Mouse (Mus musculus) MEL (cell line): ENCODE results near the gene Spint2. TPM values are rescaled to one million over a fixed set of nuclear protein-coding genes. Genes with fewer than 3 reads are reported as not detected.
A peak's percentile ranks its signal among the peaks of the same experiment; 100 is the strongest.

Source experiments
- DNase-seq: peaks from one replicate; pipeline ENCODE4 v3.0.0; 2011; ENCODE audit warnings: low read depth, low spot score
- H3K27ac ChIP-seq: 2 replicates; pipeline ENCODE4 v1.5.1; 2012; ENCODE audit warnings: low read depth, mild to moderate bottlenecking, control low read depth, low read length, moderate library complexity; ENCODE audit not compliant: control insufficient read depth
- H3K27me3 ChIP-seq, 2 experiments: fragments of 150-350 bp in 1 of 2; sonication (generic) in 1 of 2; 2 replicates each; pipeline ENCODE4 v1.6.1; 2012; ENCODE audit warnings: low read length in 2 of 2, mild to moderate bottlenecking in 2 of 2, improper control_type of control experiment in 1 of 2, moderate library complexity in 1 of 2; ENCODE audit not compliant: insufficient read depth in 2 of 2, control insufficient read depth in 1 of 2
- H3K36me3 ChIP-seq, 2 experiments: 2 replicates each; pipeline ENCODE4 v1.6.1; 2012 to 2014; ENCODE audit warnings: low read length in 2 of 2, improper control_type of control experiment in 1 of 2, inconsistent platforms in 1 of 2, mild to moderate bottlenecking in 1 of 2; ENCODE audit not compliant: insufficient read depth in 2 of 2, control insufficient read depth in 1 of 2
- H3K4me1 ChIP-seq, 2 experiments: fragments of 150-350 bp in 1 of 2; sonication (generic) in 1 of 2; 2 replicates each; pipeline ENCODE4 v1.6.1; 2012; ENCODE audit warnings: low read length in 2 of 2, improper control_type of control experiment in 1 of 2, mild to moderate bottlenecking in 1 of 2; ENCODE audit not compliant: insufficient read depth in 2 of 2, control insufficient read depth in 1 of 2
- H3K4me3 ChIP-seq, 2 experiments: fragments of 150-350 bp in 1 of 2; sonication (generic) in 1 of 2; 2 replicates each; pipeline ENCODE4 v1.5.1; 2012; ENCODE audit warnings: low read depth in 2 of 2, low read length in 2 of 2, mild to moderate bottlenecking in 2 of 2, moderate library complexity in 2 of 2, control low read depth in 1 of 2, improper control_type of control experiment in 1 of 2; ENCODE audit not compliant: control insufficient read depth in 1 of 2, insufficient read depth in 1 of 2
- H3K79me2 ChIP-seq: 2 replicates; pipeline ENCODE4 v1.6.1; 2012; ENCODE audit warnings: mild to moderate bottlenecking, low read length, moderate library complexity; ENCODE audit not compliant: control insufficient read depth, poor library complexity, insufficient read depth
- H3K9ac ChIP-seq: 2 replicates; pipeline ENCODE4 v1.6.1; 2012; ENCODE audit warnings: low read depth, mild to moderate bottlenecking, control low read depth, low read length, moderate library complexity; ENCODE audit not compliant: control insufficient read depth, poor library complexity, severe bottlenecking
- H3K9me3 ChIP-seq: fragments of 150-350 bp; sonication (generic); replicated peaks from 2 replicates; pipeline ENCODE4 v1.6.1; 2012; ENCODE audit warnings: mild to moderate bottlenecking, low read length, improper control_type of control experiment, moderate library complexity; ENCODE audit not compliant: insufficient read depth
- BHLHE40 ChIP-seq: IDR thresholded peaks from 2 replicates; pipeline ENCODE4 v1.6.1; 2012; ENCODE audit warnings: low read depth, mild to moderate bottlenecking, inconsistent platforms, low read length, improper control_type of control experiment, borderline replicate concordance
- CHD1 ChIP-seq: IDR thresholded peaks from 2 replicates; pipeline ENCODE4 v1.6.1; 2012; ENCODE audit warnings: low read depth, mild to moderate bottlenecking, inconsistent platforms, low read length, improper control_type of control experiment
- CHD2 ChIP-seq: IDR thresholded peaks from 2 replicates; pipeline ENCODE4 v1.6.1; 2011; ENCODE audit warnings: low read length, improper control_type of control experiment
- CTCF ChIP-seq, 3 experiments: IDR thresholded peaks in 2 of 3; conservative IDR thresholded peaks in 1 of 3; 2 replicates each; pipeline ENCODE4 v1.5.1; 2011 to 2012; ENCODE audit warnings: low read length in 3 of 3, low read depth in 2 of 3, mild to moderate bottlenecking in 2 of 3, improper control_type of control experiment in 1 of 3, inconsistent platforms in 1 of 3, mixed read lengths in 1 of 3, moderate library complexity in 1 of 3; ENCODE audit not compliant: control insufficient read depth in 1 of 3, insufficient read depth in 1 of 3, poor library complexity in 1 of 3, severe bottlenecking in 1 of 3
- E2F4 ChIP-seq: IDR thresholded peaks from 2 replicates; pipeline ENCODE4 v1.6.1; 2011; ENCODE audit warnings: low read depth, low read length, improper control_type of control experiment, borderline replicate concordance
- ELF1 ChIP-seq: IDR thresholded peaks from 2 replicates; pipeline ENCODE4 v1.6.1; 2014; ENCODE audit warnings: low read depth, mild to moderate bottlenecking, inconsistent platforms, low read length, improper control_type of control experiment, moderate library complexity
- EP300 ChIP-seq, 2 experiments: IDR thresholded peaks; 2 replicates each; pipeline ENCODE4 v1.6.1; 2011; ENCODE audit warnings: improper control_type of control experiment in 2 of 2, low read length in 2 of 2, low read depth in 1 of 2, mild to moderate bottlenecking in 1 of 2
- ETS1 ChIP-seq: IDR thresholded peaks from 2 replicates; pipeline ENCODE4 v1.6.1; 2012; ENCODE audit warnings: low read depth, mild to moderate bottlenecking, inconsistent platforms, low read length, improper control_type of control experiment, moderate library complexity
- GATA1 ChIP-seq: IDR thresholded peaks from 2 replicates; pipeline ENCODE4 v1.6.1; 2011; ENCODE audit warnings: low read depth, low read length, improper control_type of control experiment
- HCFC1 ChIP-seq: IDR thresholded peaks from 2 replicates; pipeline ENCODE4 v1.6.1; 2012; ENCODE audit warnings: low read depth, mild to moderate bottlenecking, inconsistent platforms, low read length, improper control_type of control experiment, moderate library complexity
- KAT2A ChIP-seq: conservative IDR thresholded peaks from 2 replicates; pipeline ENCODE4 v1.6.1; 2012; ENCODE audit warnings: low read depth, low read length, improper control_type of control experiment, inconsistent platforms
- MAX ChIP-seq: IDR thresholded peaks from 2 replicates; pipeline ENCODE4 v1.6.1; 2011; ENCODE audit warnings: low read length, improper control_type of control experiment
- MEF2A ChIP-seq: IDR thresholded peaks from 2 replicates; pipeline ENCODE4 v1.6.1; 2014; ENCODE audit warnings: low read depth, mild to moderate bottlenecking, inconsistent platforms, low read length, improper control_type of control experiment; ENCODE audit not compliant: poor library complexity, insufficient replicate concordance, severe bottlenecking; ENCODE audit errors: extremely low read depth
- MXI1 ChIP-seq: IDR thresholded peaks from 2 replicates; pipeline ENCODE4 v1.6.1; 2011; ENCODE audit warnings: mild to moderate bottlenecking, low read depth, low read length, improper control_type of control experiment
- MYB ChIP-seq: IDR thresholded peaks from 2 replicates; pipeline ENCODE4 v1.6.1; 2011; ENCODE audit warnings: mild to moderate bottlenecking, low read depth, low read length, improper control_type of control experiment
- MYC ChIP-seq: IDR thresholded peaks from 2 replicates; pipeline ENCODE4 v1.6.1; 2011; ENCODE audit warnings: low read depth, mild to moderate bottlenecking, low read length, improper control_type of control experiment, moderate library complexity
- NELFE ChIP-seq: IDR thresholded peaks from 2 replicates; pipeline ENCODE4 v1.6.1; 2011; ENCODE audit warnings: low read depth, low read length, improper control_type of control experiment
- NRF1 ChIP-seq: IDR thresholded peaks from 2 replicates; pipeline ENCODE4 v1.6.1; 2014; ENCODE audit warnings: low read depth, mild to moderate bottlenecking, inconsistent platforms, low read length, improper control_type of control experiment, moderate library complexity; ENCODE audit not compliant: poor library complexity, insufficient read depth, severe bottlenecking
- POLR2A ChIP-seq, 2 experiments: IDR thresholded peaks; 2 replicates each; pipeline ENCODE4 v1.6.1; 2011 to 2012; ENCODE audit warnings: low read length in 2 of 2, mild to moderate bottlenecking in 2 of 2, control low read depth in 1 of 2, improper control_type of control experiment in 1 of 2, low read depth in 1 of 2, moderate library complexity in 1 of 2; ENCODE audit not compliant: control insufficient read depth in 1 of 2, insufficient read depth in 1 of 2, poor library complexity in 1 of 2
- POLR2AphosphoS2 ChIP-seq: IDR thresholded peaks from 2 replicates; pipeline ENCODE4 v1.6.1; 2011; ENCODE audit warnings: low read length, improper control_type of control experiment
- POLR2AphosphoS5 ChIP-seq: IDR thresholded peaks from 2 replicates; pipeline ENCODE4 v1.6.1; 2012; ENCODE audit warnings: low read depth, borderline replicate concordance, mild to moderate bottlenecking, inconsistent platforms, low read length, moderate library complexity, mixed read lengths
- RCOR1 ChIP-seq: IDR thresholded peaks from 2 replicates; pipeline ENCODE4 v1.6.1; 2012; ENCODE audit warnings: low read depth, mild to moderate bottlenecking, inconsistent platforms, low read length, improper control_type of control experiment
- SIN3A ChIP-seq: IDR thresholded peaks from 2 replicates; pipeline ENCODE4 v1.6.1; 2012; ENCODE audit warnings: low read length, improper control_type of control experiment, inconsistent platforms
- SMC3 ChIP-seq: IDR thresholded peaks from 2 replicates; pipeline ENCODE4 v1.6.1; 2011; ENCODE audit warnings: low read depth, low read length, improper control_type of control experiment
- TAL1 ChIP-seq: IDR thresholded peaks from 2 replicates; pipeline ENCODE4 v1.6.1; 2012; ENCODE audit warnings: mild to moderate bottlenecking, inconsistent platforms, low read length, moderate library complexity, mixed read lengths
- TBP ChIP-seq: IDR thresholded peaks from 2 replicates; pipeline ENCODE4 v1.8.0; 2011; ENCODE audit warnings: low read depth, low read length, improper control_type of control experiment
- TCF12 ChIP-seq: IDR thresholded peaks from 2 replicates; pipeline ENCODE4 v1.6.1; 2014; ENCODE audit warnings: low read depth, mild to moderate bottlenecking, inconsistent platforms, low read length, improper control_type of control experiment, moderate library complexity
- UBTF ChIP-seq: IDR thresholded peaks from 2 replicates; pipeline ENCODE4 v1.6.1; 2012; ENCODE audit warnings: low read depth, mild to moderate bottlenecking, inconsistent platforms, low read length, improper control_type of control experiment, moderate library complexity, borderline replicate concordance; ENCODE audit not compliant: insufficient read depth
- USF1 ChIP-seq: IDR thresholded peaks from 2 replicates; pipeline ENCODE4 v1.6.1; 2014; ENCODE audit warnings: low read depth, mild to moderate bottlenecking, inconsistent platforms, low read length, improper control_type of control experiment, moderate library complexity
- ZC3H11A ChIP-seq: IDR thresholded peaks from 2 replicates; pipeline ENCODE4 v1.6.1; 2012; ENCODE audit warnings: low read depth, mild to moderate bottlenecking, inconsistent platforms, low read length, improper control_type of control experiment
- ZKSCAN1 ChIP-seq: IDR thresholded peaks from 2 replicates; pipeline ENCODE4 v1.6.1; 2012; ENCODE audit warnings: low read depth, mild to moderate bottlenecking, inconsistent platforms, low read length, improper control_type of control experiment, moderate library complexity
- ZMIZ1 ChIP-seq: IDR thresholded peaks from 2 replicates; pipeline ENCODE4 v1.6.1; 2012; ENCODE audit warnings: low read depth, mild to moderate bottlenecking, inconsistent platforms, low read length, improper control_type of control experiment, moderate library complexity
- ZNF384 ChIP-seq: IDR thresholded peaks from 2 replicates; pipeline ENCODE4 v1.6.1; 2012; ENCODE audit warnings: low read depth, mild to moderate bottlenecking, inconsistent platforms, low read length, improper control_type of control experiment
- polyA plus RNA-seq, 2 experiments: library from polyadenylated mRNA; stranded (reverse) in 1 of 2; unstranded in 1 of 2; fragments of >175 nt in 1 of 2; fragments of >200 nt in 1 of 2; gene quantifications; 2 replicates each; pipeline versions ENCODE4 v1.2.1 to v1.2.4; 2012; ENCODE audit warnings: low replicate concordance in 2 of 2, low read depth in 1 of 2; ENCODE audit not compliant: insufficient read length in 2 of 2, insufficient read depth in 1 of 2, missing spikeins in 1 of 2
- total RNA-seq: library from RNA; depleted of rRNA; stranded (reverse); fragments of 300-350 nt; gene quantifications from 2 replicates; pipeline ENCODE4 v1.2.3, GENCODE M21; 2012

Spint2 gene
- total and polyA plus RNA-seq, 3 experiments = 78.1 to 131 TPM; not detected in 1

GRCm38 (mm10) chr7:29238019-29238967 lies 43.4 kb downstream of the Spint2 start, which contains the start of gene Yif1b:
Yif1b (plus strand) TSS chr7:29238329.
- peak; percentile 100 for DNase-seq
- Histone ChIP-seq H3K27me3 (no peaks in the 10 kb centered on the region), H3K79me2 (peaks cover 3% of the 10 kb centered on the region; the same call in 1 of the 2 replicates), H3K36me3 (peaks cover 0 to 4% of the 10 kb centered on the region in 2 experiments; a peak in 2 of 4 replicates), H3K27ac (peak within 1 kb of the TSS; percentile 88), H3K4me1 (peaks cover 2 to 13% of the 10 kb centered on the region in 2 experiments; a peak in 2 of 4 replicates), H3K9me3 (no peaks in the 10 kb centered on the region), H3K4me3 (peak within 1 kb of the TSS; percentile 74 to 75), H3K9ac (peak within 1 kb of the TSS; percentile 88)
- TF ChIP-seq NELFE (peak; percentile 65), USF1 (peak; percentile 56), ZC3H11A (no peak), SMC3 (peak; percentile 12; the same call in 1 of the 2 replicates), CTCF (IDR thresholded peaks at IDR 0.05 in 2 of 3, conservative IDR thresholded peaks at IDR 0.05 in 1 of 3; ENCODE audit: control insufficient read depth in 1 of 3, insufficient read depth in 1 of 3, low read depth in 2 of 3, low read length in 3 of 3, poor library complexity in 1 of 3, severe bottlenecking in 1 of 3) (0 out of 6 replicates have a peak, but pooled peaks of 1 of the 3 experiments have one; percentile 1), POLR2A (IDR thresholded peaks at IDR 0.05; ENCODE audit: control insufficient read depth in 1 of 2, insufficient read depth in 1 of 2, low read depth in 1 of 2, low read length in 2 of 2, poor library complexity in 1 of 2) (peak; percentile 86 to 95; a peak in 3 of 4 replicates), TCF12 (peak; percentile 15; the same call in 1 of the 2 replicates), ELF1 (no peak; the same call in 1 of the 2 replicates), TBP (peak; percentile 82), KAT2A (no peak; the same call in 1 of the 2 replicates), HCFC1 (peak; percentile 86), MXI1 (peak; percentile 93), ETS1 (0 out of 2 replicates have a peak, but pooled peaks have one; percentile 47), GATA1 (no peak), E2F4 (no peak), POLR2AphosphoS2 (peak; percentile 92), NRF1 (peak; percentile 49), MAX (peak; percentile 31; the same call in 1 of the 2 replicates), CHD1 (no peak), ZNF384 (peak; percentile 30; the same call in 1 of the 2 replicates), ZMIZ1 (peak; percentile 81; the same call in 1 of the 2 replicates), ZKSCAN1 (no peak), CHD2 (peak; percentile 79), MEF2A (no peak), MYB (peak; percentile 64; the same call in 1 of the 2 replicates), BHLHE40 (peak; percentile 84), MYC (peak; percentile 66; the same call in 1 of the 2 replicates), SIN3A (peak; percentile 80), TAL1 (no peak), RCOR1 (no peak), UBTF (no peak), POLR2AphosphoS5 (peak; percentile 63; the same call in 1 of the 2 replicates), EP300 (IDR thresholded peaks at IDR 0.05; ENCODE audit: low read depth in 1 of 2, low read length in 2 of 2) (peak in 1 of 2 experiments; percentile 57; a peak in 1 of 4 replicates)
